Mouse (Mus musculus): ENCODE measurements around the gene Xab2. TPM values are rescaled to one million over a fixed set of nuclear protein-coding genes. Genes with fewer than 3 reads are reported as not detected.
A peak's percentile ranks its signal among the peaks of the same experiment; 100 is the strongest.

The Xab2 gene
- total and polyA plus RNA-seq, 3 experiments = 49.9 to 60.7 (median 57.1) TPM

GRCm38 (mm10) chr8:3664405-3664804 lies 43.3 kb upstream of the Xab2 start:
- no peaks in the 10 kb centered on the region for H3K27me3 ChIP-seq (replicated peaks)
- dilution Hi-C loops (cut with MboI; ENCODE audit: extremely low pct_ligation_motif_present, extremely low pct_unique_long_range_greater_than_20kb, low sequenced_read_pairs) (no loop called here), in situ Hi-C loops (cut with MboI; ENCODE audit: low pct_ligation_motif_present, low pct_unique_long_range_greater_than_20kb, low sequenced_read_pairs) (no loop called here)
- no peak overlapping the region for H3K27ac ChIP-seq (ENCODE audit: insufficient read depth, low read depth)
- H3K9me3 ChIP-seq (replicated peaks; ENCODE audit: low read length) = no peaks in the 10 kb centered on the region
- H3K9ac ChIP-seq (ENCODE audit: insufficient read depth, low read depth) = peak overlapping the region; percentile 40; the same call in 1 of the 2 replicates
- TF ChIP-seq TBP (conservative IDR thresholded peaks at IDR 0.05; ENCODE audit: low read depth, low read length) = no peak
- TF ChIP-seq JUN (IDR thresholded peaks at IDR 0.05; ENCODE audit: insufficient read depth, low read depth, low read length) = no peak
- 0 out of 2 replicates have a peak, but pooled peaks have one; percentile 23 for TF ChIP-seq CHD2 (IDR thresholded peaks at IDR 0.05; ENCODE audit: low read length)
- no peak for TF ChIP-seq BHLHE40 (IDR thresholded peaks at IDR 0.05; ENCODE audit: low read depth, low read length)
- TF ChIP-seq IRF4 (IDR thresholded peaks at IDR 0.05; ENCODE audit: low read depth, low read length) = no peak
- no peak for TF ChIP-seq USF1 (IDR thresholded peaks at IDR 0.05; ENCODE audit: low read depth, low read length)
- TF ChIP-seq MAFK (IDR thresholded peaks at IDR 0.05; ENCODE audit: insufficient replicate concordance, low read length) = no peak
- H3K4me3 ChIP-seq (replicated peaks in 1 of 3; ENCODE audit: low read depth in 2 of 3, low read length in 2 of 3, poor library complexity in 1 of 3) = no peak overlapping the region
- H3K36me3 ChIP-seq (replicated peaks in 1 of 2; ENCODE audit: control insufficient read depth in 1 of 2, insufficient read depth in 1 of 2, low read length in 1 of 2) = no peaks in the 10 kb centered on the region
- peak; percentile 58 for DNase-seq (ENCODE audit: extremely low read depth)
- H3K79me2 ChIP-seq (replicated peaks; ENCODE audit: control insufficient read depth, extremely low read depth, insufficient read depth, poor library complexity, severe bottlenecking) = no peaks in the 10 kb centered on the region
- peaks cover 15 to 42% of the 10 kb centered on the region in 2 experiments; a peak in 3 of 4 replicates for H3K4me1 ChIP-seq (ENCODE audit: control insufficient read depth in 1 of 2, insufficient read depth in 2 of 2)
- peak overlapping the region; percentile 45 for H3K4me2 ChIP-seq (ENCODE audit: insufficient read depth, low read depth, poor library complexity, severe bottlenecking)

- no peak overlapping the region for H3K9ac ChIP-seq (ENCODE audit: insufficient read depth, low read depth)
- no peaks in the 10 kb centered on the region for H3K36me3 ChIP-seq (replicated peaks in 1 of 2; ENCODE audit: control insufficient read depth in 1 of 2, insufficient read depth in 1 of 2, low read length in 1 of 2)
- no peaks in the 10 kb centered on the region for H3K27me3 ChIP-seq (replicated peaks)
- H3K4me1 ChIP-seq (ENCODE audit: control insufficient read depth in 1 of 2, insufficient read depth in 2 of 2) = peaks cover 14 to 39% of the 10 kb centered on the region in 2 experiments
- H3K27ac ChIP-seq (ENCODE audit: insufficient read depth, low read depth) = no peak overlapping the region
- dilution Hi-C loops (cut with MboI; ENCODE audit: extremely low pct_ligation_motif_present, extremely low pct_unique_long_range_greater_than_20kb, low sequenced_read_pairs) = no loop called here
- DNase-seq (ENCODE audit: extremely low read depth) = no peak
- H3K9me3 ChIP-seq (replicated peaks; ENCODE audit: low read length) = no peaks in the 10 kb centered on the region
- no peak overlapping the region for H3K4me2 ChIP-seq (ENCODE audit: insufficient read depth, low read depth, poor library complexity, severe bottlenecking)
- TF ChIP-seq ZMIZ1 (IDR thresholded peaks at IDR 0.05; ENCODE audit: low read depth, low read length) (no peak), SMC3 (IDR thresholded peaks at IDR 0.05; ENCODE audit: low read depth, low read length) (no peak), NELFE (IDR thresholded peaks at IDR 0.05; ENCODE audit: low read depth, low read length) (no peak), ELF1 (IDR thresholded peaks at IDR 0.05; ENCODE audit: low read depth, low read length) (0 out of 2 replicates have a peak, but pooled peaks have one; percentile 24)
- H3K79me2 ChIP-seq (replicated peaks; ENCODE audit: control insufficient read depth, extremely low read depth, insufficient read depth, poor library complexity, severe bottlenecking) = no peaks in the 10 kb centered on the region
- in situ Hi-C loops (cut with MboI; ENCODE audit: low pct_ligation_motif_present, low pct_unique_long_range_greater_than_20kb, low sequenced_read_pairs) = no loop called here
- H3K4me3 ChIP-seq (replicated peaks in 1 of 3; ENCODE audit: low read depth in 2 of 3, low read length in 2 of 3, poor library complexity in 1 of 3) = no peak overlapping the region
Observed at GRCm38 (mm10) chr8:3660889-3661288, 39.8 kb upstream of the Xab2 start.

GRCm38 (mm10) chr8:3656725-3657381 lies 35.7 kb upstream of the Xab2 start:
- no peaks in the 10 kb centered on the region for H3K36me3 ChIP-seq (replicated peaks in 1 of 2; ENCODE audit: control insufficient read depth in 1 of 2, insufficient read depth in 1 of 2, low read length in 1 of 2)
- no peak for DNase-seq (ENCODE audit: extremely low read depth)
- dilution Hi-C loops (cut with MboI; ENCODE audit: extremely low pct_ligation_motif_present, extremely low pct_unique_long_range_greater_than_20kb, low sequenced_read_pairs) = no loop called here
- in situ Hi-C loops (cut with MboI; ENCODE audit: low pct_ligation_motif_present, low pct_unique_long_range_greater_than_20kb, low sequenced_read_pairs) = no loop called here
- no peak overlapping the region for H3K27ac ChIP-seq (ENCODE audit: insufficient read depth, low read depth)
- 0 out of 2 replicates have a peak overlapping the region, but pooled peaks have one; percentile 11 for H3K4me2 ChIP-seq (ENCODE audit: insufficient read depth, low read depth, poor library complexity, severe bottlenecking)
- peaks cover 9 to 31% of the 10 kb centered on the region in 2 experiments for H3K4me1 ChIP-seq (ENCODE audit: control insufficient read depth in 1 of 2, insufficient read depth in 2 of 2)
- no peaks in the 10 kb centered on the region for H3K79me2 ChIP-seq (replicated peaks; ENCODE audit: control insufficient read depth, extremely low read depth, insufficient read depth, poor library complexity, severe bottlenecking)
- H3K9ac ChIP-seq (ENCODE audit: insufficient read depth, low read depth) = no peak overlapping the region
- H3K4me3 ChIP-seq (replicated peaks in 1 of 3; ENCODE audit: low read depth in 2 of 3, low read length in 2 of 3, poor library complexity in 1 of 3) = no peak overlapping the region
- H3K9me3 ChIP-seq (replicated peaks; ENCODE audit: low read length) = no peaks in the 10 kb centered on the region
- no peaks in the 10 kb centered on the region for H3K27me3 ChIP-seq (replicated peaks)
- TF ChIP-seq SMC3 (IDR thresholded peaks at IDR 0.05; ENCODE audit: low read depth, low read length) (no peak), TCF12 (IDR thresholded peaks at IDR 0.05; ENCODE audit: low read depth, low read length) (no peak), CHD2 (IDR thresholded peaks at IDR 0.05; ENCODE audit: low read length) (no peak), MAFK (IDR thresholded peaks at IDR 0.05; ENCODE audit: insufficient replicate concordance, low read length) (no peak), MAZ (IDR thresholded peaks at IDR 0.05; ENCODE audit: low read depth, low read length) (no peak), ETS1 (conservative IDR thresholded peaks at IDR 0.05; ENCODE audit: low read depth, low read length) (no peak), SIN3A (IDR thresholded peaks at IDR 0.05; ENCODE audit: low read length) (no peak), E2F4 (IDR thresholded peaks at IDR 0.05; ENCODE audit: insufficient replicate concordance, low read depth, low read length) (no peak), ZKSCAN1 (IDR thresholded peaks at IDR 0.05; ENCODE audit: borderline replicate concordance, low read depth, low read length) (no peak), MXI1 (IDR thresholded peaks at IDR 0.05; ENCODE audit: low read depth, low read length) (no peak), POLR2AphosphoS2 (IDR thresholded peaks at IDR 0.05; ENCODE audit: low read depth, low read length) (no peak), MAX (IDR thresholded peaks at IDR 0.05; ENCODE audit: low read length) (no peak), TBP (conservative IDR thresholded peaks at IDR 0.05; ENCODE audit: low read depth, low read length) (no peak), ZC3H11A (IDR thresholded peaks at IDR 0.05; ENCODE audit: low read depth, low read length) (no peak), ELF1 (IDR thresholded peaks at IDR 0.05; ENCODE audit: low read depth, low read length) (no peak), NELFE (IDR thresholded peaks at IDR 0.05; ENCODE audit: low read depth, low read length) (no peak), POLR2A (IDR thresholded peaks at IDR 0.05; ENCODE audit: low read depth, low read length) (no peak), NRF1 (IDR thresholded peaks at IDR 0.05; ENCODE audit: low read depth, low read length) (no peak), HCFC1 (IDR thresholded peaks at IDR 0.05; ENCODE audit: low read depth, low read length) (no peak)
